Mouse (Mus musculus): ENCODE measurements around the gene Eya2.

- TF ChIP-seq POLR2A (IDR thresholded peaks at IDR 0.05; ENCODE audit: insufficient read length, low read depth): no peak
- no peak for TF ChIP-seq REST (IDR thresholded peaks at IDR 0.05; ENCODE audit: insufficient read depth, insufficient read length)
- no peak for TF ChIP-seq MAX (IDR thresholded peaks at IDR 0.05; ENCODE audit: low read depth)
- no peak for TF ChIP-seq MYOG (IDR thresholded peaks at IDR 0.05; ENCODE audit: control insufficient read depth in 1 of 3, insufficient read depth in 1 of 3, insufficient read length in 2 of 3, low read depth in 2 of 3)
- TF ChIP-seq POLR2AphosphoS2 (IDR thresholded peaks at IDR 0.05; ENCODE audit: insufficient read length, low read depth): no peak
- no peak for TF ChIP-seq USF1 (IDR thresholded peaks at IDR 0.05; ENCODE audit: low read depth)
- TF ChIP-seq SRF (IDR thresholded peaks at IDR 0.05; ENCODE audit: control insufficient read depth, insufficient read length, low read depth): no peak
- TF ChIP-seq E2F4 (IDR thresholded peaks at IDR 0.05; ENCODE audit: insufficient read depth): no peak
- TF ChIP-seq TCF3 (IDR thresholded peaks at IDR 0.05; ENCODE audit: insufficient read length, low read depth): no peak
- no peak for TF ChIP-seq TCF12 (IDR thresholded peaks at IDR 0.05; ENCODE audit: insufficient read depth, poor library complexity, severe bottlenecking)
These were observed 157.9 kb downstream of the Eya2 start for GRCm38 (mm10) chr2:165752704-165753103.
